Mouse (Mus musculus): Measurements from ENCODE around the gene Lrrc29.

DNA sequence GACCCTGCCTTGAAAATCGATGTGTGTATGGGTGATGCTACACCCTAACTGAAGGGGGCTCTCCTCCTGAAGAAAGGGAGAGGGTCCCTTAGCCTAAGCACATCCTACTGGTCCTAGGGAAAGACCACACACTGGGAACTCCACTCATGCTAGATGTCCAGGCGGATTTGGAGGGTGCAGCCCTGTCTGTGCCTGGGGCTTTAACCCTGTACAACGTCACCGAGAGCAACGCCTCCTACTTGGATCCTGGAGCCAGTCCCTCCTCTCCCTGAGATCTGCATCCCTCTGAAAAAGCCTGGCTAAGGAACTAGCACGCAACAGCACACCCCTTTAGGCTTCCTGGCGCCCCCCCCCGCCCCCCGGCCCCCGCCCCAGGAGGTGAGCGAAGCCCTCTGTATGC, 50.7 kb downstream of the Lrrc29 start:
- TF ChIP-seq CTCF (IDR thresholded peaks at IDR 0.05; ENCODE audit: low read depth) (no peak), EP300 (IDR thresholded peaks at IDR 0.05; ENCODE audit: low read depth) (no peak)

All from heart, postnatal 0 days (tissue).